Mouse (Mus musculus): ENCODE data around the gene Scap.

Scap gene

GRCm38 (mm10) chr9:110333135-110333895 lies at the start of gene Scap:
Scap (plus strand) TSS chr9:110333288.
- DNase-seq (ENCODE audit: low read depth, low spot score), result peak; percentile 98

- DNase-seq (ENCODE audit: low read depth, low spot score), result no peak
Measured at GRCm38 (mm10) chr9:110284075-110284697, 48.9 kb upstream of the Scap start.

GRCm38 (mm10) chr9:110287321-110287924 lies 45.7 kb upstream of the Scap start:
- DNase-seq (ENCODE audit: low read depth, low spot score), result no peak

- DNase-seq (ENCODE audit: low read depth, low spot score), result no peak
Measured at GRCm38 (mm10) chr9:110293254-110293718, 39.8 kb upstream of the Scap start.

- no peak for DNase-seq (ENCODE audit: low read depth, low spot score)
Measured at GRCm38 (mm10) chr9:110293873-110294415, 39.1 kb upstream of the Scap start.

GRCm38 (mm10) chr9:110294786-110295185 lies 38.3 kb upstream of the Scap start:
- no peak for DNase-seq (ENCODE audit: low read depth, low spot score)

- peak; percentile 87 for DNase-seq (ENCODE audit: low read depth, low spot score)
Measured at GRCm38 (mm10) chr9:110296867-110297627, 36.0 kb upstream of the Scap start.

GRCm38 (mm10) chr9:110304516-110304915 lies 28.6 kb upstream of the Scap start:
- peak; percentile 57 for DNase-seq (ENCODE audit: low read depth, low spot score)

- peak; percentile 95 for DNase-seq (ENCODE audit: low read depth, low spot score)
Measured at GRCm38 (mm10) chr9:110304969-110305651, 28.0 kb upstream of the Scap start, which contains the start of gene Elp6. Elp6 (plus strand) TSS chr9:110305173.

- no peak for DNase-seq (ENCODE audit: low read depth, low spot score)
Measured at GRCm38 (mm10) chr9:110306371-110306770, 26.7 kb upstream of the Scap start.

- no peak for DNase-seq (ENCODE audit: low read depth, low spot score)
Measured at GRCm38 (mm10) chr9:110314706-110315105, 18.4 kb upstream of the Scap start.

GRCm38 (mm10) chr9:110315410-110315809 lies 17.7 kb upstream of the Scap start:
- DNase-seq (ENCODE audit: low read depth, low spot score), result no peak

- DNase-seq (ENCODE audit: low read depth, low spot score), result no peak
Measured at GRCm38 (mm10) chr9:110315904-110316303, 17.2 kb upstream of the Scap start.

GRCm38 (mm10) chr9:110316503-110316902 lies 16.6 kb upstream of the Scap start:
- no peak for DNase-seq (ENCODE audit: low read depth, low spot score)

- DNase-seq (ENCODE audit: low read depth, low spot score), result no peak
Measured at GRCm38 (mm10) chr9:110320769-110321168, 12.3 kb upstream of the Scap start.

- no peak for DNase-seq (ENCODE audit: low read depth, low spot score)
Measured at GRCm38 (mm10) chr9:110322972-110323371, 10.1 kb upstream of the Scap start.

- no peak for DNase-seq (ENCODE audit: low read depth, low spot score)
Measured at GRCm38 (mm10) chr9:110324181-110324580, 8.9 kb upstream of the Scap start.

- no peak for DNase-seq (ENCODE audit: low read depth, low spot score)
Measured at GRCm38 (mm10) chr9:110328178-110328577, 4.9 kb upstream of the Scap start.

- DNase-seq (ENCODE audit: low read depth, low spot score), result peak; percentile 37
Measured at GRCm38 (mm10) chr9:110328946-110329630, 4.0 kb upstream of the Scap start.

- peak; percentile 66 for DNase-seq (ENCODE audit: low read depth, low spot score)
Measured at GRCm38 (mm10) chr9:110329655-110330054, 3.4 kb upstream of the Scap start.
